Mouse (Mus musculus): ENCODE data around the gene Rcbtb2. TPM values are rescaled to one million over a fixed set of nuclear protein-coding genes. Genes with fewer than 3 reads are reported as not detected.

Gene Rcbtb2
- polyA plus RNA-seq, 1 experiment from 2014 or later, result 45.6 TPM

GRCm38 (mm10) chr14:73142421-73142895 lies 19.6 kb downstream of the Rcbtb2 start:
- Histone ChIP-seq H3K4me1 (ENCODE audit: insufficient read depth, low read depth, low read length) (0 out of 2 replicates have a peak, but pooled peaks cover 3% of the 10 kb centered on the region), H3K9me3 (ENCODE audit: low read length) (no peaks in the 10 kb centered on the region), H3K36me3 (ENCODE audit: insufficient read depth, low read length) (no peaks in the 10 kb centered on the region), H3K4me3 (ENCODE audit: low read depth, low read length) (peak overlapping the region; percentile 75), H3K27ac (ENCODE audit: low read length) (peak overlapping the region; percentile 98), H3K9ac (replicated peaks; ENCODE audit: low read depth) (peak overlapping the region; percentile 98), H3K4me2 (replicated peaks; ENCODE audit: low read depth, low read length) (peak overlapping the region; percentile 85), H3K27me3 (replicated peaks; ENCODE audit: insufficient read depth, low read length) (no peaks in the 10 kb centered on the region)
- WGBS, result 2% methylated on average over 11 of the region's 11 CpGs
- TF ChIP-seq CTCF (IDR thresholded peaks at IDR 0.05) (no peak), EP300 (IDR thresholded peaks at IDR 0.05) (no peak)
- no peak; the same call in 1 of the 2 replicates for ATAC-seq
- DNase-seq (ENCODE audit: low spot score), result peak; percentile 50

- Histone ChIP-seq H3K4me3 (ENCODE audit: low read depth, low read length) (peak overlapping the region; percentile 75), H3K27ac (ENCODE audit: low read length) (peak overlapping the region; percentile 98), H3K9me3 (ENCODE audit: low read length) (no peaks in the 10 kb centered on the region), H3K9ac (replicated peaks; ENCODE audit: low read depth) (peak overlapping the region; percentile 98), H3K4me2 (replicated peaks; ENCODE audit: low read depth, low read length) (peak overlapping the region; percentile 85), H3K36me3 (ENCODE audit: insufficient read depth, low read length) (no peaks in the 10 kb centered on the region), H3K27me3 (replicated peaks; ENCODE audit: insufficient read depth, low read length) (no peaks in the 10 kb centered on the region), H3K4me1 (ENCODE audit: insufficient read depth, low read depth, low read length) (0 out of 2 replicates have a peak, but pooled peaks cover 3% of the 10 kb centered on the region)
- WGBS, result under 1% methylated on average over 25 of the region's 88 CpGs
- ATAC-seq, result peak; percentile 94
- DNase-seq (ENCODE audit: low spot score), result peak; percentile 86
- TF ChIP-seq CTCF (IDR thresholded peaks at IDR 0.05), result no peak; the same call in none of the 2 replicates
- no peak for TF ChIP-seq EP300 (IDR thresholded peaks at IDR 0.05)
These were observed 20.3 kb downstream of the Rcbtb2 start for GRCm38 (mm10) chr14:73142896-73143709.

DNA sequence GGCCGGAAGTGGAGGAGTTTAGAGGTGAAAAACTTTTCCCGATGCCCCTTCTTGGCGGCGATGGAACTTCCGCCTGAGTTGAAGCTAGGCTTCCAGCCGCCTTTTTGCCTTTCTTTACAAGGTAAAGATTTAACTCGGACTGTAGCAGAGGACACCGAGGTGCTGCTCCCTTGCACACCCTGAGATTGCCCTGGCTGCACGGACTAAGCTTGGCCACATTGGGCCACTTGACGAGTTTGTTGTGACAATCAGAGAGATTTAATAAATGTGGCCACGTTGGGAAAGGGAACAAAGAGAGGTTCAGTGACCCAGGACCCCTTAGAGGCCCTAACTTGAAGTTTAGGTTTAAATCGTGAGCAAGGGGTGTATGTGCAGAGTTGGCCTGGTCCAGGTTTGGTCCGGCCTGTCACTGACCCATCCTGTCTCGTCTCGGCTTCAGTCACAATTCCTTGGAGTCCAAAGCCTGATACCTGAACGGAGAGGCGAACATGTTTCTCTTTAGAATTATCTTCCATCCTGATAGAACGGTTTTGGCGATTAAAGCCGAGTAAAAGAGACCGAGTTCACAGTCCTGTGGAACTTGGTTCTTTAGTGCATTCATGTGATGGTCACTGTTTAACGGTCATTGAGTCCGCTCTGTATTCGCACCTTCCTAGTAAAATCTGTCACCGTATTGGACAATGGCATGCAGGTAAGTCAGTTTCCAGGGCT lies 21.0 kb downstream of the Rcbtb2 start:
- TF ChIP-seq EP300 (IDR thresholded peaks at IDR 0.05) (no peak), CTCF (IDR thresholded peaks at IDR 0.05) (no peak)
- ATAC-seq (no peak; the same call in 1 of the 2 replicates), DNase-seq (ENCODE audit: low spot score) (peak; percentile 7)
- H3K4me3 ChIP-seq (ENCODE audit: low read depth, low read length), result peak overlapping the region; percentile 75
- H3K36me3 ChIP-seq (ENCODE audit: insufficient read depth, low read length), result no peaks in the 10 kb centered on the region
- no peaks in the 10 kb centered on the region for H3K27me3 ChIP-seq (replicated peaks; ENCODE audit: insufficient read depth, low read length)
- 30% methylated on average over 25 of the region's 25 CpGs for WGBS
- no peaks in the 10 kb centered on the region for H3K9me3 ChIP-seq (ENCODE audit: low read length)
- peak overlapping the region; percentile 98 for H3K9ac ChIP-seq (replicated peaks; ENCODE audit: low read depth)
- peak overlapping the region; percentile 85 for H3K4me2 ChIP-seq (replicated peaks; ENCODE audit: low read depth, low read length)
- H3K27ac ChIP-seq (ENCODE audit: low read length), result peak overlapping the region; percentile 98
- 0 out of 2 replicates have a peak, but pooled peaks cover 3% of the 10 kb centered on the region for H3K4me1 ChIP-seq (ENCODE audit: insufficient read depth, low read depth, low read length)

DNA sequence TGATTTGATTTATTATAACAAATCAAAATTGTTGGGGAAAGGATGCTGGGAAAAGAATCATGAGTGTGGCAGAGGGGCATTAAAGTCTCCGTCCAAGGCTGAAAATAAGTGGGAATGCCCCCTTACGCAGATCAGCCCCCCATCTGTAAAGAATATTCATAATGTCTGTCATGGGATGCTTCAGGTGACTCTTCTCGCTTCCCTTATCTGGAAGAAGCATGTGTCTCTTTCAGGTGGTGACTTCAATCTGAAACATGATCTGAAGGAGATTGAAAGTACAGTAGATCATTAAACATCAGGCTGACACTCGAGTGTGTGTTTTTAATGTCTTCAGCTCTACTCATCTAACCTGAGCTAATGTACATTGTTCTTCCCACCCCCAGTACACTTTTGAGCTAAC lies 22.7 kb downstream of the Rcbtb2 start:
- TF ChIP-seq CTCF (IDR thresholded peaks at IDR 0.05) (no peak), EP300 (IDR thresholded peaks at IDR 0.05) (no peak)
- 81% methylated on average over 4 of the region's 4 CpGs for WGBS
- no peak for ATAC-seq

GRCm38 (mm10) chr14:73146721-73147120 lies 23.9 kb downstream of the Rcbtb2 start:
- Histone ChIP-seq H3K27me3 (replicated peaks; ENCODE audit: insufficient read depth, low read length) (no peaks in the 10 kb centered on the region), H3K4me3 (ENCODE audit: low read depth, low read length) (no peak overlapping the region), H3K4me1 (ENCODE audit: insufficient read depth, low read depth, low read length) (0 out of 2 replicates have a peak, but pooled peaks cover 3% of the 10 kb centered on the region), H3K27ac (ENCODE audit: low read length) (no peak overlapping the region), H3K4me2 (replicated peaks; ENCODE audit: low read depth, low read length) (no peak overlapping the region), H3K36me3 (ENCODE audit: insufficient read depth, low read length) (no peaks in the 10 kb centered on the region), H3K9me3 (ENCODE audit: low read length) (no peaks in the 10 kb centered on the region), H3K9ac (replicated peaks; ENCODE audit: low read depth) (no peak overlapping the region)
- ATAC-seq (no peak), DNase-seq (ENCODE audit: low spot score) (peak; percentile 13)
- WGBS, result 52% methylated on average over 3 of the region's 3 CpGs
- TF ChIP-seq CTCF (IDR thresholded peaks at IDR 0.05) (no peak), EP300 (IDR thresholded peaks at IDR 0.05) (no peak)

More for the DNA sequence above, 22.7 kb downstream of the Rcbtb2 start:
- Histone ChIP-seq H3K36me3 (ENCODE audit: insufficient read depth, low read length) (no peaks in the 10 kb centered on the region), H3K4me1 (ENCODE audit: insufficient read depth, low read depth, low read length) (0 out of 2 replicates have a peak, but pooled peaks cover 3% of the 10 kb centered on the region), H3K4me2 (replicated peaks; ENCODE audit: low read depth, low read length) (no peak overlapping the region), H3K4me3 (ENCODE audit: low read depth, low read length) (no peak overlapping the region), H3K27me3 (replicated peaks; ENCODE audit: insufficient read depth, low read length) (no peaks in the 10 kb centered on the region), H3K9me3 (ENCODE audit: low read length) (no peaks in the 10 kb centered on the region), H3K27ac (ENCODE audit: low read length) (no peak overlapping the region), H3K9ac (replicated peaks; ENCODE audit: low read depth) (no peak overlapping the region)
- DNase-seq (ENCODE audit: low spot score), result no peak

- 66% methylated on average over 3 of the region's 3 CpGs for WGBS
- Histone ChIP-seq H3K27ac (ENCODE audit: low read length) (no peak overlapping the region), H3K4me3 (ENCODE audit: low read depth, low read length) (no peak overlapping the region), H3K27me3 (replicated peaks; ENCODE audit: insufficient read depth, low read length) (no peaks in the 10 kb centered on the region), H3K4me1 (ENCODE audit: insufficient read depth, low read depth, low read length) (0 out of 2 replicates have a peak, but pooled peaks cover 3% of the 10 kb centered on the region), H3K4me2 (replicated peaks; ENCODE audit: low read depth, low read length) (no peak overlapping the region), H3K9me3 (ENCODE audit: low read length) (no peaks in the 10 kb centered on the region), H3K9ac (replicated peaks; ENCODE audit: low read depth) (no peak overlapping the region), H3K36me3 (ENCODE audit: insufficient read depth, low read length) (no peaks in the 10 kb centered on the region)
- ATAC-seq, result no peak
- no peak for TF ChIP-seq CTCF (IDR thresholded peaks at IDR 0.05)
- no peak for TF ChIP-seq EP300 (IDR thresholded peaks at IDR 0.05)
- DNase-seq (ENCODE audit: low spot score), result no peak
These were observed 25.3 kb downstream of the Rcbtb2 start for GRCm38 (mm10) chr14:73148125-73148524.

Data from lung, postnatal 0 days (tissue).